Mouse (Mus musculus) lung, postnatal 0 days (tissue): ENCODE measurements at regions not wholly inside any gene's neighbourhood (a gene's known extent, or its start where the extent isn't known, plus 50 kb on each side); places are given as distances from the start of the nearest gene placed in this dataset.
"Not testable (repeated sequence)": the region's sequence is repeated elsewhere in the genome, so short reads cannot be mapped to it uniquely, and the experiment has no call there.

Experiments
- ATAC-seq: fragments of 200-750 bp; cut with Nextera tagmentation; 2 replicates; pipeline ENCODE4 v1.8.0; 2017; ENCODE audit warnings: moderate library complexity
- DNase-seq: peaks from one replicate; pipeline ENCODE4 v3.0.0-alpha.2; 2016; ENCODE audit warnings: low spot score
- H3K27ac ChIP-seq: fragments of 300-500 bp; sonication (generic); 2 replicates; pipeline ENCODE4 v1.5.1; 2014; ENCODE audit warnings: antibody characterized with exemption, mild to moderate bottlenecking, low read length, mixed read lengths
- H3K27me3 ChIP-seq: fragments of 300-500 bp; sonication (generic); replicated peaks from 2 replicates; pipeline ENCODE4 v1.6.1; 2014; ENCODE audit warnings: low read length, mixed read lengths; ENCODE audit not compliant: insufficient read depth
- H3K36me3 ChIP-seq: fragments of 300-500 bp; sonication (generic); 2 replicates; pipeline ENCODE4 v1.6.1; 2014; ENCODE audit warnings: low read length, mixed read lengths; ENCODE audit not compliant: insufficient read depth
- H3K4me1 ChIP-seq: fragments of 300-500 bp; sonication (generic); 2 replicates; pipeline ENCODE4 v1.6.1; 2014; ENCODE audit warnings: antibody characterized with exemption, low read depth, low read length, mixed read lengths; ENCODE audit not compliant: insufficient read depth
- H3K4me2 ChIP-seq: fragments of 300-500 bp; sonication (generic); replicated peaks from 2 replicates; pipeline ENCODE4 v1.6.1; 2014; ENCODE audit warnings: low read depth, mild to moderate bottlenecking, low read length, moderate library complexity, mixed read lengths
- H3K4me3 ChIP-seq: fragments of 300-500 bp; sonication (generic); 2 replicates; pipeline ENCODE4 v1.5.1; 2014; ENCODE audit warnings: low read depth, low read length
- H3K9ac ChIP-seq: fragments of 300-500 bp; sonication (generic); replicated peaks from 2 replicates; pipeline ENCODE4 v1.6.1; 2014; ENCODE audit warnings: low read depth, mild to moderate bottlenecking
- H3K9me3 ChIP-seq: fragments of 300-500 bp; sonication (generic); 2 replicates; pipeline ENCODE4 v1.6.1; 2016; ENCODE audit warnings: low read length, mixed read lengths
- CTCF ChIP-seq: IDR thresholded peaks from 2 replicates; pipeline ENCODE4 v1.5.1; 2016; ENCODE audit warnings: antibody characterized with exemption, mild to moderate bottlenecking
- EP300 ChIP-seq: IDR thresholded peaks from 2 replicates; pipeline ENCODE4 v1.6.1; 2016; ENCODE audit warnings: antibody characterized with exemption, mild to moderate bottlenecking, control low read depth
- WGBS: fragments of 180-500 bp; shearing (Covaris S2); extraction: QIAGEN DNeasy Blood & Tissue Kit; methylation state at CpG from one replicate; pipeline ENCODE4 v1.1.7; 2014; 5-methylcytosine and 5-hydroxymethylcytosine counted together

DNA sequence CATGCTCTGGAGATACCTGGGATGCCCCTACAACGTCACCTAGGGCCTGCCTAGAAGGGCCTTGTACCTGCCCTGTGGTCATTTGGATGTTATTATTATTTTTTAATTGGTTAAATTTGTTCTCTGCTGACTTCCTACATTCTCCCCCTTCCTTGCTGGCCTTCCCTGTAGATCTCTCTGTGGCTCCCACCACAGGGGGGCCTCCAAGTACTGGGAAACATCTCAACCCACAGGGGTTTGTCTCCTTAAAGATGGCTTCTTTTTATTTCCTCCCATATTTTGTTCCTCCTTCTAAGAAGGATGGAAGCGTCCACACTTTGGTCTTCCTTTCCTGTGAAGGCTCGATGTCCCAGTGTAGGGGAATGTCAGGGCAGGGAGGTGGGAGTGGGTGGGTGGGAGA lies 142.4 kb upstream of the Unc93a2 start:
- peak; percentile 52 for TF ChIP-seq CTCF
- TF ChIP-seq EP300, result no peak
- WGBS, result 67% methylated on average over 3 of the region's 3 CpGs
- ATAC-seq, result no peak

DNA sequence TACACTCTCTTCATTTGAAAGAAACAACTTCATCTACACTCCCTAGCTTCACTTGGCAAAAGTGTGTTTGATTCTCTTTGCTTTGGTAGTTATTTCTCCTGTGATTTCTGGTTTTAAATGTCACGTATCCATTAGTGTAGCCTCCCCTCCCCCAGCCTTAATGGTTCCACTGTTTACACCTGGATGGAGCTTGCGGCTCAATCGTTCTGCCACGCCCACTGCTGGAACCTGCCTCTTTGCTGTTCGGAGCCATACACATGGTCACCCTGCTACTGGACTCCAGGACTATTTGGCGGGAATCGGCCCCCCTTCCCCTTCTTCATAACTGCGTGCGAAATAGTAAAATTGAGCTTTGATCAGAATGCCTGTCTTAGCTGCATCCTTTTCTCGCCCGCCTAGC lies 139.2 kb upstream of the Unc93a2 start:
- H3K4me1 ChIP-seq, H3K4me2 ChIP-seq, H3K27ac ChIP-seq, H3K27me3 ChIP-seq, H3K36me3 ChIP-seq, ATAC-seq, H3K9me3 ChIP-seq, DNase-seq, H3K4me3 ChIP-seq, H3K9ac ChIP-seq: not testable (repeated sequence)
- WGBS, result 91% methylated on average over 11 of the region's 11 CpGs

More for the DNA sequence above, 142.4 kb upstream of the Unc93a2 start:
- H3K36me3 ChIP-seq, result no peaks in the 10 kb centered on the region
- no peak for DNase-seq
- H3K9ac ChIP-seq, result no peak overlapping the region
- no peaks in the 10 kb centered on the region for H3K4me1 ChIP-seq
- no peak overlapping the region for H3K27ac ChIP-seq
- no peaks in the 10 kb centered on the region for H3K9me3 ChIP-seq
- no peak overlapping the region for H3K4me2 ChIP-seq
- H3K4me3 ChIP-seq, result no peak overlapping the region
- no peaks in the 10 kb centered on the region for H3K27me3 ChIP-seq

DNA sequence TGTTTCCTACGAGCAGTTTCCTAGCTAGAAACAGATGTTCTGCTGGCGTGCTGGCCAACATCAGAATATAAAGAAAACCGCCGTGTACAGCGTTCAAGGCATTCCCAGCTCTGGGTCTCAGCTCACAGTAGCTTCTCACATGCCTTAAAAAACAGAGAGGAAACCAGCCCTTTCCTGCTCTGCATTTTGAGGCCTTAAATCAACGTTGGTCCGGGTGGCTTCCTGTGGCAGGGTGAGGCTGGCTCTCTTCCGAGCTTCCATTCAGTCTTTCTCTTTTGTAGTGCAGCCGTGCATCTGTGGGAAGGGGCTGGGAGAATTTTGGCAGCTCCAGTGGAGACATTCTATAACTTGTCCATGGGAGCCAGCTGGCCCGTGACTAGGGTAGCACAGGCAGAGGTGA lies 135.9 kb upstream of the Unc93a2 start:
- H3K36me3 ChIP-seq, result no peaks in the 10 kb centered on the region
- H3K9ac ChIP-seq, result no peak overlapping the region
- DNase-seq (no peak), ATAC-seq (peak; percentile 37; the same call in 1 of the 2 replicates)
- no peak for TF ChIP-seq CTCF
- TF ChIP-seq EP300, result no peak
- H3K4me3 ChIP-seq, result no peak overlapping the region
- H3K27ac ChIP-seq, result no peak overlapping the region
- no peaks in the 10 kb centered on the region for H3K9me3 ChIP-seq
- no peaks in the 10 kb centered on the region for H3K4me1 ChIP-seq
- 51% methylated on average over 10 of the region's 10 CpGs for WGBS
- no peak overlapping the region for H3K4me2 ChIP-seq
- H3K27me3 ChIP-seq, result no peaks in the 10 kb centered on the region
